28 mouse cellular contexts compared by ENCODE assay signal in genomic region chr1:133527651-133528385, GRCm38 (mm10).
DNase-seq lines count a peak whose midpoint lies in the region; ATAC-seq and TF ChIP-seq lines count a peak whose summit lies in the region.
"Had no signal": no experiment of that assay in that cellular context is flagged by ENCODE, and none has a peak within 500 bp of the region (broad histone marks: within the 10 kb centered on the region; RNA-seq: fewer than 3 reads in every experiment).

No protein-coding gene starts in this region.

- TF ChIP-seq CTCF in forebrain, postnatal 0 days (IDR thresholded peaks at IDR 0.05; ENCODE audit: low read depth) = no peak
- no peak for TF ChIP-seq CTCF in heart, adult 2 months (IDR thresholded peaks at IDR 0.05)

- no peaks in the 10 kb centered on the region for H3K79me2 ChIP-seq in heart, adult 2 months (replicated peaks; ENCODE audit: control insufficient read depth, insufficient read depth, low read length)
- H3K79me2 ChIP-seq in myocyte (ENCODE audit: control insufficient read depth, insufficient read depth) = no peaks in the 10 kb centered on the region

- TF ChIP-seq POLR2A in heart, adult 2 months (IDR thresholded peaks at IDR 0.05; ENCODE audit: insufficient read depth, low read depth, low read length) = no peak
- TF ChIP-seq POLR2A in myocyte (IDR thresholded peaks at IDR 0.05; ENCODE audit: insufficient read length, low read depth) = no peak

- peak overlapping the region; percentile 44; the same call in 1 of the 2 replicates for H3K27ac ChIP-seq in forebrain, embryonic 10.5 days
- H3K27ac ChIP-seq in forebrain, postnatal 0 days (ENCODE audit: low read depth, low read length) = no peak overlapping the region
- no peak overlapping the region for H3K27ac ChIP-seq in heart, adult 2 months
- H3K27ac ChIP-seq in forebrain, embryonic 13.5 days = no peak overlapping the region
- H3K27ac ChIP-seq: embryonic facial prominence, embryonic 13.5 days; forebrain, embryonic 12.5 days; hindbrain, postnatal 0 days; liver, embryonic 14.5 days; midbrain, embryonic 15.5 days had no signal

- no peak for ATAC-seq in forebrain, postnatal 0 days
- ATAC-seq in forebrain, embryonic 13.5 days = no peak
- ATAC-seq: hindbrain, postnatal 0 days; midbrain, embryonic 15.5 days; Patski had no signal

- H3K4me3 ChIP-seq in forebrain, embryonic 10.5 days = no peak overlapping the region
- H3K4me3 ChIP-seq in forebrain, postnatal 0 days (ENCODE audit: low read depth, low read length) = no peak overlapping the region
- no peak overlapping the region for H3K4me3 ChIP-seq in heart, adult 2 months
- no peak overlapping the region for H3K4me3 ChIP-seq in myocyte
- H3K4me3 ChIP-seq in forebrain, embryonic 13.5 days = no peak overlapping the region
- H3K4me3 ChIP-seq: embryonic facial prominence, embryonic 13.5 days; forebrain, embryonic 12.5 days; midbrain, embryonic 15.5 days had no signal

- peaks cover 7% of the 10 kb centered on the region; the same call in 1 of the 2 replicates for H3K9me3 ChIP-seq in forebrain, embryonic 10.5 days
- H3K9me3 ChIP-seq in forebrain, postnatal 0 days (ENCODE audit: low read length) = no peaks in the 10 kb centered on the region
- H3K9me3 ChIP-seq in forebrain, embryonic 13.5 days (replicated peaks) = no peaks in the 10 kb centered on the region
- H3K9me3 ChIP-seq: embryonic facial prominence, embryonic 13.5 days; forebrain, embryonic 12.5 days; midbrain, embryonic 15.5 days had no signal

- intact Hi-C loops in heart, postnatal 14 days (cut with DNase I) = no loop called here
- intact Hi-C loops in heart, adult 2 months (cut with DNase I) = no loop called here

- TF ChIP-seq EP300 in heart, adult 2 months (IDR thresholded peaks at IDR 0.05; ENCODE audit: insufficient read depth, low read depth, low read length) = no peak

- H3K4me1 ChIP-seq in forebrain, embryonic 10.5 days = 0 out of 2 replicates have a peak, but pooled peaks cover 3% of the 10 kb centered on the region
- no peaks in the 10 kb centered on the region for H3K4me1 ChIP-seq in forebrain, postnatal 0 days (ENCODE audit: insufficient read depth)
- H3K4me1 ChIP-seq in heart, adult 2 months (ENCODE audit: control insufficient read depth, insufficient read depth, low read length) = no peaks in the 10 kb centered on the region
- H3K4me1 ChIP-seq in forebrain, embryonic 13.5 days = no peaks in the 10 kb centered on the region
- H3K4me1 ChIP-seq: embryonic facial prominence, embryonic 13.5 days; forebrain, embryonic 12.5 days; midbrain, embryonic 15.5 days had no signal

- 77% methylated on average over 7 of the region's 7 CpGs for WGBS in forebrain, embryonic 10.5 days
- WGBS in forebrain, postnatal 0 days = 65% methylated on average over 7 of the region's 7 CpGs
- 54% methylated on average over 7 of the region's 7 CpGs for WGBS in heart, adult 2 months
- 73% methylated on average over 7 of the region's 7 CpGs for WGBS in forebrain, embryonic 13.5 days

- H3K27me3 ChIP-seq in forebrain, embryonic 10.5 days (ENCODE audit: poor library complexity, severe bottlenecking) = no peaks in the 10 kb centered on the region
- H3K27me3 ChIP-seq in forebrain, postnatal 0 days (ENCODE audit: insufficient read depth, low read length) = no peaks in the 10 kb centered on the region
- H3K27me3 ChIP-seq in heart, adult 2 months (ENCODE audit: control insufficient read depth, insufficient read depth, low read length) = no peaks in the 10 kb centered on the region
- peaks cover 9% of the 10 kb centered on the region for H3K27me3 ChIP-seq in myocyte (ENCODE audit: control insufficient read depth, insufficient read depth, insufficient read length)
- no peaks in the 10 kb centered on the region for H3K27me3 ChIP-seq in forebrain, embryonic 13.5 days
- H3K27me3 ChIP-seq: embryonic facial prominence, embryonic 13.5 days; forebrain, embryonic 12.5 days; midbrain, embryonic 15.5 days had no signal

- no peak overlapping the region for H3K4me2 ChIP-seq in forebrain, postnatal 0 days (ENCODE audit: low read depth)
- H3K4me2 ChIP-seq in myocyte (ENCODE audit: low read depth) = no peak overlapping the region
- no peak overlapping the region for H3K4me2 ChIP-seq in forebrain, embryonic 13.5 days
- H3K4me2 ChIP-seq: embryonic facial prominence, embryonic 13.5 days; forebrain, embryonic 12.5 days; midbrain, embryonic 15.5 days had no signal

- H3K36me3 ChIP-seq in forebrain, embryonic 10.5 days (replicated peaks) = no peaks in the 10 kb centered on the region
- no peaks in the 10 kb centered on the region for H3K36me3 ChIP-seq in forebrain, postnatal 0 days (ENCODE audit: insufficient read depth)
- H3K36me3 ChIP-seq in heart, adult 2 months (ENCODE audit: control insufficient read depth, insufficient read depth, low read length) = no peaks in the 10 kb centered on the region
- H3K36me3 ChIP-seq in myocyte (ENCODE audit: control insufficient read depth, insufficient read depth) = no peaks in the 10 kb centered on the region
- no peaks in the 10 kb centered on the region for H3K36me3 ChIP-seq in forebrain, embryonic 13.5 days (ENCODE audit: poor library complexity, severe bottlenecking)
- H3K36me3 ChIP-seq: embryonic facial prominence, embryonic 13.5 days; forebrain, embryonic 12.5 days; midbrain, embryonic 15.5 days had no signal

- DNase-seq in forebrain, embryonic 10.5 days (ENCODE audit: extremely low spot score, low spot score) = no peak
- DNase-seq in forebrain, postnatal 0 days = no peak
- peak; percentile 5 to 11 for DNase-seq in heart, postnatal 14 days
- no peak for DNase-seq in heart, adult 2 months
- DNase-seq in fat pad, adult 2 months (ENCODE audit: extremely low read depth, low read depth, low spot score) = peak; percentile 3
- no peak for DNase-seq in cerebellum, adult 8-10 months
- DNase-seq: adrenal gland, postnatal 25 days; cerebellum, adult 11-12 months; cerebellum, postnatal 10 days; gastrocnemius, postnatal 14 days; kidney, adult 18-20 months; kidney, postnatal 36 days; layer of hippocampus, postnatal 36 days; left cerebral cortex, postnatal 4 days; lung, adult 2 months; lung, postnatal 10 days; right cerebral cortex, postnatal 25 days; spleen, adult 18-20 months; thymus, adult 18-20 months; thymus, postnatal 25 days had no signal

- no peak overlapping the region for H3K9ac ChIP-seq in forebrain, postnatal 0 days
- no peak overlapping the region for H3K9ac ChIP-seq in heart, adult 2 months (ENCODE audit: low read depth, low read length)
- no peak overlapping the region for H3K9ac ChIP-seq in forebrain, embryonic 13.5 days
- H3K9ac ChIP-seq: embryonic facial prominence, embryonic 13.5 days; forebrain, embryonic 12.5 days; liver, embryonic 14.5 days; midbrain, embryonic 15.5 days had no signal

- no peak overlapping the region for H3ac ChIP-seq in myocyte (ENCODE audit: control insufficient read depth, insufficient read length)

TF ChIP-seq in myocyte, 11 proteins besides CTCF, POLR2A, EP300 and RAD21:
- 0 out of 2 replicates have a peak, but pooled peaks have one; percentile 4 for TF ChIP-seq CEBPB (IDR thresholded peaks at IDR 0.05; ENCODE audit: insufficient read depth, poor library complexity, severe bottlenecking)
- no peak for TF ChIP-seq TCF12 (IDR thresholded peaks at IDR 0.05; ENCODE audit: insufficient read depth, poor library complexity, severe bottlenecking)

Comparison
In these comparisons a context has a peak if more than half of its experiments do, and no peak if none do; other contexts are left out.
1. DNase-seq: peak in heart, postnatal 14 days (2 of 2) and fat pad, adult 2 months (single experiment); none in forebrain, embryonic 10.5 days (single experiment), forebrain, postnatal 0 days (single experiment), heart, adult 2 months (0 of 2) and cerebellum, adult 8-10 months (single experiment).